Mouse (Mus musculus) ES-E14 (cell line): ENCODE measurements around the gene Vmn2r23. TPM values are rescaled to one million over a fixed set of nuclear protein-coding genes. Genes with fewer than 3 reads are reported as not detected.

Source experiments
- DNase-seq: peaks from one replicate; pipeline ENCODE4 v3.0.0-alpha.2; 2013; ENCODE audit warnings: low read depth, low spot score
- H3K27ac ChIP-seq: 2 replicates; pipeline ENCODE4 v1.5.1; 2012; ENCODE audit warnings: low read depth, mild to moderate bottlenecking, low read length, moderate library complexity, mixed read lengths; ENCODE audit not compliant: poor library complexity, insufficient read depth, severe bottlenecking
- H3K36me3 ChIP-seq: 2 replicates; pipeline ENCODE4 v1.6.1; 2012; ENCODE audit warnings: mild to moderate bottlenecking, low read length, moderate library complexity, mixed read lengths; ENCODE audit not compliant: control insufficient read depth, poor library complexity, insufficient read depth, severe bottlenecking
- H3K4me1 ChIP-seq, 2 experiments: fragments of 150-350 bp in 1 of 2; sonication (generic) in 1 of 2; 2 replicates each; pipeline ENCODE4 v1.6.1; 2012; ENCODE audit warnings: low read length in 2 of 2, mild to moderate bottlenecking in 1 of 2, mixed read lengths in 1 of 2; ENCODE audit not compliant: control insufficient read depth in 2 of 2, insufficient read depth in 2 of 2, poor library complexity in 1 of 2
- H3K4me3 ChIP-seq, 2 experiments: fragments of 150-350 bp in 1 of 2; sonication (generic) in 1 of 2; 2 replicates each; pipeline ENCODE4 v1.5.1; 2012; ENCODE audit warnings: low read length in 2 of 2, low read depth in 1 of 2, mild to moderate bottlenecking in 1 of 2, mixed read lengths in 1 of 2; ENCODE audit not compliant: insufficient read depth in 1 of 2, poor library complexity in 1 of 2, severe bottlenecking in 1 of 2
- H3K9ac ChIP-seq: 2 replicates; pipeline ENCODE4 v1.6.1; 2012; ENCODE audit warnings: low read depth, mild to moderate bottlenecking, low read length, mixed read lengths; ENCODE audit not compliant: poor library complexity, insufficient read depth, severe bottlenecking
- H3K9me3 ChIP-seq: fragments of 150-350 bp; sonication (generic); 2 replicates; pipeline ENCODE4 v1.6.1; 2012; ENCODE audit warnings: low read depth, mild to moderate bottlenecking, low read length; ENCODE audit not compliant: control insufficient read depth, insufficient read depth
- CHD2 ChIP-seq: IDR thresholded peaks from 2 replicates; pipeline ENCODE4 v1.6.1; 2014; ENCODE audit warnings: mild to moderate bottlenecking, low read depth, low read length, inconsistent platforms
- HCFC1 ChIP-seq: IDR thresholded peaks from 2 replicates; pipeline ENCODE4 v1.6.1; 2012; ENCODE audit warnings: low read length, inconsistent platforms, borderline replicate concordance; ENCODE audit not compliant: insufficient read depth
- MAFK ChIP-seq: IDR thresholded peaks from 2 replicates; pipeline ENCODE4 v1.6.1; 2014; ENCODE audit warnings: mild to moderate bottlenecking, low read depth, low read length, inconsistent platforms; ENCODE audit not compliant: insufficient read depth
- ZC3H11A ChIP-seq: IDR thresholded peaks from 2 replicates; pipeline ENCODE4 v1.6.1; 2012; ENCODE audit warnings: low read depth, mild to moderate bottlenecking, inconsistent platforms, low read length, borderline replicate concordance
- ZNF384 ChIP-seq: IDR thresholded peaks from 2 replicates; pipeline ENCODE4 v1.6.1; 2012; ENCODE audit warnings: low read depth, low read length, inconsistent platforms
- in situ Hi-C, 2 experiments: fragments of 600-800 bp; cut with MboI; formaldehyde crosslinking; loops; one replicate each; pipeline ENCODE4 v1.15.1; 2025; ENCODE audit warnings: low sequenced_read_pairs in 2 of 2, inconsistent platforms in 1 of 2; ENCODE audit not compliant: unreplicated experiment in 2 of 2
- total RNA-seq: library from RNA; depleted of rRNA; stranded (reverse); fragments of 300-350 nt; gene quantifications from 2 replicates; pipeline ENCODE4 v1.2.3, GENCODE M21; 2012; rRNA removed

The Vmn2r23 gene
- total RNA-seq, 1 experiment: not detected

- no peaks in the 10 kb centered on the region for H3K4me1 ChIP-seq
- no peaks in the 10 kb centered on the region for H3K9me3 ChIP-seq
- no peak within 1 kb of the TSS for H3K27ac ChIP-seq
- in situ Hi-C loops: loop anchor here in 1 of 2 experiments (25.0 kb wide), 1 partner anchor 109 kb away; no protein-coding TSS in a partner anchor
- H3K9ac ChIP-seq: no peak within 1 kb of the TSS
- TF ChIP-seq CHD2: no peak
- TF ChIP-seq ZC3H11A: no peak
- TF ChIP-seq MAFK: no peak
- no peak for TF ChIP-seq HCFC1
- no peak for TF ChIP-seq ZNF384
- no peaks in the 10 kb centered on the region for H3K36me3 ChIP-seq
- no peak for DNase-seq
- no peak within 1 kb of the TSS for H3K4me3 ChIP-seq
Observed at GRCm38 (mm10) chr6:123778579-123778978, 76.1 kb downstream of the Vmn2r23 start, which contains the start of gene Vmn2r24. TSS of gene Vmn2r24 (plus strand) at chr6:123778879.

DNA sequence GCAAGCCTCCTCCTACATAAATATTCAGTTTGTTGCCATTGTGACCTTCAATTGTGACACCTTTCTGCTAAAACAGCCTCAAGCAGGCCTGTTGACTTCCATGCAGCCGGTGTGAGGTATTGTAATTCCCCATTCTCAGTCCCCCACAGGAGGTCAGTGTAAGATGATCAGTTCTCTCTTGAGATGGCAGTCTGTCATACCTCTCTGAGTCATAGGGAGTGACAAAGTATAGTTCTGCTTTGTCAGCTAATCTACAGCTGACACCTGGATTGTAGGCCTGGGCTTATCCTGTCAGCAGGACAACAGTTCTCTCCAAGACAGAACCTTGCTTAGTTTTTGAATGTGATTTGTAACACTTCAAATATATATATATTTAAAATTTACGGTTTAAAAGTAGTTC lies 82.4 kb downstream of the Vmn2r23 start:
- TF ChIP-seq MAFK (peak; percentile 84), HCFC1 (no peak), ZC3H11A (no peak)
- no peaks in the 10 kb centered on the region for H3K4me1 ChIP-seq
- no peaks in the 10 kb centered on the region for H3K36me3 ChIP-seq
- no peaks in the 10 kb centered on the region for H3K9me3 ChIP-seq
- H3K27ac ChIP-seq: no peak overlapping the region
- no peak overlapping the region for H3K9ac ChIP-seq
- no peak overlapping the region for H3K4me3 ChIP-seq
- in situ Hi-C loops: loop anchor here in 1 of 2 experiments (25.0 kb wide), 1 partner anchor 102 kb away; no protein-coding TSS in a partner anchor
- DNase-seq: no peak

DNA sequence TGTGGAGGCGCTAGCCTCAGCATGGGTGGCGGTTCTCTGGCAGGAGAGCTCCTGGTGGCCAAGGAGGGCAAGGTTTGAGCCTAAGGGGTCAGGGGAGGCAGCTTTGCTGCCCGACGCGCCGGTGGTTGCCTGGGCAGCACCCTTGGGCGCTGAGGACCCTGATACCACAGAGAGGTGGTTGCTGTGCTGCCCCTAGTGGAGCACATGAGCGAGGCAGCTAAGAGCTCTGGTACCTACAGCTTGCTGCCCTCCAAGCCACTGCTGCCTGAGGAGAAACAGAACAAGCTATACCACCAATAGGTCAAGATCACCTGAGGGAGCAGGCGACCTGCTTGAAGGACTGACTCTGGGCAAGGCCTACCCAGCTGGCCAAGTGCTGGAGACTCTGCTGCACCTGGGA lies 91.3 kb downstream of the Vmn2r23 start:
- no peak for DNase-seq
- Histone ChIP-seq H3K4me3 (peak overlapping the region; percentile 22 to 26; a peak in 3 of 4 replicates), H3K9me3 (no peaks in the 10 kb centered on the region), H3K4me1 (no peaks in the 10 kb centered on the region), H3K9ac (no peak overlapping the region), H3K27ac (no peak overlapping the region), H3K36me3 (no peaks in the 10 kb centered on the region)
- TF ChIP-seq HCFC1 (no peak), ZNF384 (no peak), MAFK (no peak), ZC3H11A (peak; percentile 9; the same call in 1 of the 2 replicates), CHD2 (no peak)
- in situ Hi-C loops: loop anchor here in 1 of 2 experiments (25.0 kb wide), 1 partner anchor 94 kb away; no protein-coding TSS in a partner anchor

Other genes with a start within 250 kb of the Vmn2r23 start
- gene Vmn2r21, start 169.3 kb upstream of the Vmn2r23 start, total RNA-seq: not detected in 2 replicates
- not detected in 2 replicates for gene Vmn2r22, start 51.9 kb upstream of the Vmn2r23 start, total RNA-seq
- not detected in 2 replicates for gene Vmn2r24, start 76.2 kb downstream of the Vmn2r23 start, total RNA-seq
- gene Vmn2r25, start 150.8 kb downstream of the Vmn2r23 start, total RNA-seq: not detected in 2 replicates